Mouse (Mus musculus) megakaryocyte progenitor cell, adult 5-6 weeks (primary cell): Measurements from ENCODE around the gene Pvr. TPM values are rescaled to one million over a fixed set of nuclear protein-coding genes. Genes with fewer than 3 reads are reported as not detected.

Source experiments
- ATAC-seq: replicated peaks from 2 replicates; pipeline ENCODE4 v1.8.0; 2016; ENCODE audit warnings: mild to moderate bottlenecking, moderate TSS enrichment, inconsistent platforms; ENCODE audit not compliant: poor library complexity
- total RNA-seq, 2 experiments: library from RNA; stranded (forward) in 1 of 2; stranded (reverse) in 1 of 2; fragments of 157-497, 149-512 nt in 1 of 2; fragments of 200-1000 nt in 1 of 2; gene quantifications; 2 replicates each; pipeline versions ENCODE4 v1.2.3 to v1.2.4; 2015 to 2017

The Pvr gene
- total RNA-seq (2015) (10.2 and 13.0 TPM in 2 replicates), total RNA-seq (2017) (7.5 and 9.7 TPM in 2 replicates)

GRCm38 (mm10) chr7:19920506-19921261 is at the start of gene Pvr:
TSS of gene Pvr (minus strand) at chr7:19921160.
- ATAC-seq = peak; percentile 81

GRCm38 (mm10) chr7:19970196-19970595 is 49.2 kb upstream of the Pvr start:
- no peak for ATAC-seq

- ATAC-seq = 0 out of 2 replicates have a peak, but pooled peaks have one; percentile 26
Observed at GRCm38 (mm10) chr7:19969541-19970090, 48.7 kb upstream of the Pvr start.

- no peak for ATAC-seq
Observed at GRCm38 (mm10) chr7:19969106-19969505, 48.1 kb upstream of the Pvr start.

- ATAC-seq = no peak
Observed at GRCm38 (mm10) chr7:19964985-19965579, 44.1 kb upstream of the Pvr start, which contains the start of gene Ceacam20. TSS of gene Ceacam20 (plus strand) at chr7:19965412.

GRCm38 (mm10) chr7:19962423-19962822 is 41.5 kb upstream of the Pvr start:
- no peak for ATAC-seq

- peak; percentile 99 for ATAC-seq
Observed at GRCm38 (mm10) chr7:19956341-19956781, 35.4 kb upstream of the Pvr start.

- no peak for ATAC-seq
Observed at GRCm38 (mm10) chr7:19955861-19956260, 34.9 kb upstream of the Pvr start.

GRCm38 (mm10) chr7:19953054-19953453 is 32.1 kb upstream of the Pvr start:
- ATAC-seq = no peak

- ATAC-seq = no peak
Observed at GRCm38 (mm10) chr7:19952320-19952986, 31.5 kb upstream of the Pvr start.

- no peak for ATAC-seq
Observed at GRCm38 (mm10) chr7:19950589-19950988, 29.6 kb upstream of the Pvr start, which contains the start of gene Igsf23. TSS of gene Igsf23 (minus strand) at chr7:19950756.

- ATAC-seq = no peak
Observed at GRCm38 (mm10) chr7:19949996-19950395, 29.0 kb upstream of the Pvr start.

- ATAC-seq = no peak
Observed at GRCm38 (mm10) chr7:19948956-19949355, 28.0 kb upstream of the Pvr start.

- peak; percentile 93 for ATAC-seq
Observed at GRCm38 (mm10) chr7:19945821-19946515, 25.0 kb upstream of the Pvr start.

- peak; percentile 58 for ATAC-seq
Observed at GRCm38 (mm10) chr7:19945201-19945600, 24.2 kb upstream of the Pvr start.

- no peak for ATAC-seq
Observed at GRCm38 (mm10) chr7:19944709-19945108, 23.7 kb upstream of the Pvr start.

- 0 out of 2 replicates have a peak, but pooled peaks have one; percentile 8 for ATAC-seq
Observed at GRCm38 (mm10) chr7:19940256-19940655, 19.3 kb upstream of the Pvr start.

GRCm38 (mm10) chr7:19939555-19940235 is 18.7 kb upstream of the Pvr start:
- ATAC-seq = peak; percentile 76

- ATAC-seq = no peak
Observed at GRCm38 (mm10) chr7:19937229-19937821, 16.4 kb upstream of the Pvr start.

GRCm38 (mm10) chr7:19935961-19936360 is 15.0 kb upstream of the Pvr start:
- ATAC-seq = no peak
